Mouse (Mus musculus): Measurements from ENCODE around the gene Lamtor4. TPM values are rescaled to one million over a fixed set of nuclear protein-coding genes. Genes with fewer than 3 reads are reported as not detected.
A peak's percentile ranks its signal among the peaks of the same experiment; 100 is the strongest.

The Lamtor4 gene
- polyA plus RNA-seq, 1 experiment: 389 TPM

DNA sequence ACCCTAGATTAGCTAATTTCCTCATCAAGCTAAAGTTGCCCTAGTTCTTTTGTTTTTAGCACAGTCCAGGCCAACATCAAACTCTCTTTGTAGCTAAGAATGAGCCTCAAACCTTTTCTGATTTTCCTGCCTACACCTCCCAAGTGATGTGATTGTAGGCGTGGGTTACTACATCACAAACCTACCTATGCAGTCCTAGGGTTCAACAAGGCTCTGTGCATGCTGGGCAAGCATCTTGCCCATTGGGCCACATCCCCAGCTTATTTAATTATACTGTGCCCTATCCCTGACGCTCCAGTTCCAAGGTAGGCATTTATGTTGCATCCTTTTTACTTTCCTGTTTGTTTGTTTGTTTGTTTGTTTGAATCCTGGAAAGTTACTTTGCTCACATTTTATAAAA lies 29.6 kb upstream of the Lamtor4 start, which contains the start of gene Nxpe5:
Gene Nxpe5, plus strand, starts transcription at position 199 of the 400 bp plus-strand sequence.
- no peak for DNase-seq
- H3K27me3 ChIP-seq (replicated peaks; ENCODE audit: control insufficient read depth, insufficient read depth, low read length): no peaks in the 10 kb centered on the region
- H3K36me3 ChIP-seq (ENCODE audit: control insufficient read depth, insufficient read depth, low read length): no peaks in the 10 kb centered on the region
- no peaks in the 10 kb centered on the region for H3K4me1 ChIP-seq (ENCODE audit: control insufficient read depth, insufficient read depth, low read length)
- WGBS: 66% methylated on average over 2 of the region's 2 CpGs
- no peak within 1 kb of the TSS for H3K27ac ChIP-seq (ENCODE audit: insufficient read depth, low read depth, low read length)
- TF ChIP-seq POLR2A (IDR thresholded peaks at IDR 0.05; ENCODE audit: low read depth, low read length) (no peak), CTCF (conservative IDR thresholded peaks at IDR 0.05; ENCODE audit: insufficient read depth, insufficient read length, low read depth, low read length) (no peak)
- no peak within 1 kb of the TSS for H3K4me3 ChIP-seq (ENCODE audit: insufficient read depth, low read depth, low read length)

DNA sequence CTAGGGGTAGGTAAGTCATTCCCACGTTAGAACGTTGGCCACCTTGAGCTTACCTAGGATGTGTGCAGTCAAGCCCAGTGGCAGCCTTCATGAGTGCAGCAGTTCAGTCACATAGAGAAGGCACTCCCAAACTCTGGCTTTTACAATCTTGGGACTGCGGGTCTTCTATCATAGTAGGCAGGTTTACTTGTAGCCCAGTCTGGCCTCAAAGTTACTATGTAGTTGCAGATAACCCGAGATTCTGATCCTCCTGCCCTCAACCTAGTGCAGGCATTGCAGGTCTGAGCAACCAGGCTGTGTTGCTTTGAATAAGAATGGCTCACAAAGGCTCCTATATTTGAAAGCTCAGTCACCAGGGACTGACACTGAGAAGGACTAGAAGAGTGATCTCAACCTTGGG lies 28.8 kb upstream of the Lamtor4 start:
- no peaks in the 10 kb centered on the region for H3K27me3 ChIP-seq (replicated peaks; ENCODE audit: control insufficient read depth, insufficient read depth, low read length)
- no peak for TF ChIP-seq POLR2A (IDR thresholded peaks at IDR 0.05; ENCODE audit: low read depth, low read length)
- TF ChIP-seq CTCF (conservative IDR thresholded peaks at IDR 0.05; ENCODE audit: insufficient read depth, insufficient read length, low read depth, low read length): no peak
- H3K27ac ChIP-seq (ENCODE audit: insufficient read depth, low read depth, low read length): no peak overlapping the region
- H3K4me3 ChIP-seq (ENCODE audit: insufficient read depth, low read depth, low read length): no peak overlapping the region
- WGBS: 81% methylated on average over 4 of the region's 4 CpGs
- H3K4me1 ChIP-seq (ENCODE audit: control insufficient read depth, insufficient read depth, low read length): no peaks in the 10 kb centered on the region
- DNase-seq: no peak
- no peaks in the 10 kb centered on the region for H3K36me3 ChIP-seq (ENCODE audit: control insufficient read depth, insufficient read depth, low read length)

DNA sequence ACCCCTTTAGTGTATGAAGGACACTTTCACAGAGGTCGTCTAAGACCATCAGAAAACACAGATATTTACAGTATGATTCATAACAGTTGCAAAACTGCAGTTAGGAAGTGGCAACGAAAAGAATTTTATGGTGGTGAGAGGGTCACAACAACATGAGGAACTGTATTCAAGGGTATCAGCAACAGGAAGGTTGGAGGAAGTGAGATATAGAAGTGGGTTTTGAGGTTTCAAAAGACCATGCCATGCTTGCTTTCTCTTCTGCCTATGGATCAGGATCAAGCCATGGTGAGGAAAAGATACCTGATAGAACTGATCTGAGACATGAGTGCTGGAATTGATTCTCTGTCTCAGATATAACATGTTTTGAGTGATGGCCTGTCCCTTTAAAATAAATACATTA lies 27.9 kb upstream of the Lamtor4 start:
- no peak overlapping the region for H3K4me3 ChIP-seq (ENCODE audit: insufficient read depth, low read depth, low read length)
- H3K36me3 ChIP-seq (ENCODE audit: control insufficient read depth, insufficient read depth, low read length): no peaks in the 10 kb centered on the region
- TF ChIP-seq POLR2A (IDR thresholded peaks at IDR 0.05; ENCODE audit: low read depth, low read length): no peak
- no peak for TF ChIP-seq CTCF (conservative IDR thresholded peaks at IDR 0.05; ENCODE audit: insufficient read depth, insufficient read length, low read depth, low read length)
- no peaks in the 10 kb centered on the region for H3K27me3 ChIP-seq (replicated peaks; ENCODE audit: control insufficient read depth, insufficient read depth, low read length)
- 69% methylated on average over 2 of the region's 2 CpGs for WGBS
- H3K4me1 ChIP-seq (ENCODE audit: control insufficient read depth, insufficient read depth, low read length): no peaks in the 10 kb centered on the region
- no peak overlapping the region for H3K27ac ChIP-seq (ENCODE audit: insufficient read depth, low read depth, low read length)
- DNase-seq: peak; percentile 25

DNA sequence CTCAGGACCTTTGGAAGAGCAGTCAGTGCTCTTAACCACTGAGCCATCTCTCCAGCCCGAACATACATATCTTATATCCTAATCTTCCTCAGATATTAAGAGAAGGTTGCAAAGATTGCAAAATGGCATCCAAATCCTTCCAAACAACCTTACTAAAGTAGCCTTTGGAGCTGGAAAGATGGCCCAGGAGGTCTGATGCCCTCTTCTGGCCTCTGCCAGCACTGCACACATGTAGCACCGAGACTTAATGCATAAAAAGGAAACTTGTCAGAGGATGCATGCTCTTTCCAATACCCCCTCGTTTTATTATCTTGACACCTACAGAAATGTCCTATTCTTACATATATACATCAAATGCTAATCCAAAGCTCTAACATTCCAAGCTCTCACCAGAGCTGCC lies 27.3 kb upstream of the Lamtor4 start:
- Histone ChIP-seq H3K36me3 (ENCODE audit: control insufficient read depth, insufficient read depth, low read length) (no peaks in the 10 kb centered on the region), H3K4me3 (ENCODE audit: insufficient read depth, low read depth, low read length) (no peak overlapping the region), H3K27ac (ENCODE audit: insufficient read depth, low read depth, low read length) (no peak overlapping the region), H3K4me1 (ENCODE audit: control insufficient read depth, insufficient read depth, low read length) (no peaks in the 10 kb centered on the region), H3K27me3 (replicated peaks; ENCODE audit: control insufficient read depth, insufficient read depth, low read length) (no peaks in the 10 kb centered on the region)
- no peak for TF ChIP-seq POLR2A (IDR thresholded peaks at IDR 0.05; ENCODE audit: low read depth, low read length)
- peak; percentile 61 for TF ChIP-seq CTCF (conservative IDR thresholded peaks at IDR 0.05; ENCODE audit: insufficient read depth, insufficient read length, low read depth, low read length)
- DNase-seq: peak; percentile 60
- WGBS: 53% methylated on average over 3 of the region's 3 CpGs

DNA sequence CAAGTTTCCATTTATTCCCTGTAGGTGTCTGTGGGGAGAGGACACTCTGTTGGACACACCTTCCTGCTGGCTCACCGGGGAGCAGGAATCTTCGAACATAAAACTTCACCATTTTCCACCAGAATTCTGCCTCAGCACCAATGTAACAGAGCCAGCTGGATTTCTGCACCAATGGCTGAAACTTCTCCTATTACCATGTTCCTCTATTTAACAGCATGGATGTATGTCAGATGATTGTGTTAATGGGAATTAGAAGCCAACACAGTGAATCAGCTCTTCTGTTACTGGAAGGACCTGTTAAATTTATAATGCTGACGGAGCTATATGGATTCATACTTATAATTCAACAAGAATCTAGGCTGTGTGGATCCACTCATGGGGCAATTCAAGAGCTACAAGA lies 25.8 kb upstream of the Lamtor4 start:
- Histone ChIP-seq H3K27me3 (replicated peaks; ENCODE audit: control insufficient read depth, insufficient read depth, low read length) (no peaks in the 10 kb centered on the region), H3K4me3 (ENCODE audit: insufficient read depth, low read depth, low read length) (no peak overlapping the region), H3K36me3 (ENCODE audit: control insufficient read depth, insufficient read depth, low read length) (no peaks in the 10 kb centered on the region), H3K27ac (ENCODE audit: insufficient read depth, low read depth, low read length) (no peak overlapping the region), H3K4me1 (ENCODE audit: control insufficient read depth, insufficient read depth, low read length) (no peaks in the 10 kb centered on the region; the same call in 1 of the 2 replicates)
- TF ChIP-seq CTCF (conservative IDR thresholded peaks at IDR 0.05; ENCODE audit: insufficient read depth, insufficient read length, low read depth, low read length) (no peak), POLR2A (IDR thresholded peaks at IDR 0.05; ENCODE audit: low read depth, low read length) (no peak)
- no peak for DNase-seq
- 74% methylated on average over 3 of the region's 3 CpGs for WGBS

DNA sequence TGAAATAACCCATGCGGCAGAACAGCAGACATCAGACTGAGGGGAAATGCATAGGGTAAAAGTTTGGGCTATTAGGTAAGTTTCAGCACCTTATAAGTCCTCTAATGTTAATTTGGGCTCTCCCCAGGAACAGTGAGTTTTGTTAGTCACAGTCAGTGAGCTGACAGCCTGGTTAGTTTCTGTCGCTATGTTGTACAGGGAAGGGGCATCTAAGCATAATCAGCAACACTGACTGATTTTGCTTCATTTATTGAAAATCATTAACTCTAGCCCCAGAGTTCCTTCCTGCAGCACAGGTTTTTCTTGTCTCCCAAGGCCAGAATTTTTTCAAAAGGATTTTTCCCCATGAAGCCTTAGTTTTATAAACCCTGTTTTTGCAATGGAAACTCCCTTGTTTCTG lies 21.5 kb upstream of the Lamtor4 start:
- Histone ChIP-seq H3K4me3 (ENCODE audit: insufficient read depth, low read depth, low read length) (no peak overlapping the region), H3K4me1 (ENCODE audit: control insufficient read depth, insufficient read depth, low read length) (no peaks in the 10 kb centered on the region; the same call in 1 of the 2 replicates), H3K36me3 (ENCODE audit: control insufficient read depth, insufficient read depth, low read length) (no peaks in the 10 kb centered on the region), H3K27ac (ENCODE audit: insufficient read depth, low read depth, low read length) (peak overlapping the region; percentile 50), H3K27me3 (replicated peaks; ENCODE audit: control insufficient read depth, insufficient read depth, low read length) (no peaks in the 10 kb centered on the region)
- DNase-seq: peak; percentile 19
- WGBS: 39% methylated on average over 2 of the region's 2 CpGs
- TF ChIP-seq POLR2A (IDR thresholded peaks at IDR 0.05; ENCODE audit: low read depth, low read length) (no peak), CTCF (conservative IDR thresholded peaks at IDR 0.05; ENCODE audit: insufficient read depth, insufficient read length, low read depth, low read length) (no peak)

DNA sequence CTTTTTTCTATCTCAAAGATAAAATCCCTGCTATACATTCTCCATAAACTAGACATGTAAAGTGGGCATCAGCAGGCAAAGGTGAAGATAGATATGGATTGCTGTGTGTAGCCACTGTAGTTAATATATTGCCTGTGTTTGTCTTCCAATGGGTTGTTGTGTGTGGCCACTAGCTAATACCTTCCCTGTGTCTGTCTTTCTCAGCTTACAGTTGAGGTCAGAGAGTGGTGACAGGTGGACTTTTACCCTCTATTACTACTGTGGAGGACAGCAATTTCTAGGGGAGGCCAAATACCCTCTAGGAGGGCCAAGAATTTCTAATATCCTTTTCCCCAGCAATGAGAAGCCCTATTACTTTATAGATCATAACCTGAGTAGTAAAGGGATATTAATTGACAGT lies 21.1 kb upstream of the Lamtor4 start:
- DNase-seq: no peak
- Histone ChIP-seq H3K27me3 (replicated peaks; ENCODE audit: control insufficient read depth, insufficient read depth, low read length) (no peaks in the 10 kb centered on the region), H3K4me3 (ENCODE audit: insufficient read depth, low read depth, low read length) (no peak overlapping the region), H3K4me1 (ENCODE audit: control insufficient read depth, insufficient read depth, low read length) (no peaks in the 10 kb centered on the region; the same call in 1 of the 2 replicates), H3K36me3 (ENCODE audit: control insufficient read depth, insufficient read depth, low read length) (no peaks in the 10 kb centered on the region), H3K27ac (ENCODE audit: insufficient read depth, low read depth, low read length) (peak overlapping the region; percentile 71)
- TF ChIP-seq POLR2A (IDR thresholded peaks at IDR 0.05; ENCODE audit: low read depth, low read length): no peak
- no peak for TF ChIP-seq CTCF (conservative IDR thresholded peaks at IDR 0.05; ENCODE audit: insufficient read depth, insufficient read length, low read depth, low read length)

Data from kidney, adult 2 months (tissue).